Mouse (Mus musculus) CD4-positive helper T cell, adult 2 months (primary cell): ENCODE results near the gene Trim63.

Experiments used
- DNase-seq: peaks from one replicate; pipeline ENCODE4 v3.0.0-alpha.2; 2012; ENCODE audit warnings: low read depth, missing footprints, low spot score

Gene Trim63

GRCm38 (mm10) chr4:134298626-134299497 is 16.1 kb upstream of the Trim63 start:
- no peak for DNase-seq

DNA sequence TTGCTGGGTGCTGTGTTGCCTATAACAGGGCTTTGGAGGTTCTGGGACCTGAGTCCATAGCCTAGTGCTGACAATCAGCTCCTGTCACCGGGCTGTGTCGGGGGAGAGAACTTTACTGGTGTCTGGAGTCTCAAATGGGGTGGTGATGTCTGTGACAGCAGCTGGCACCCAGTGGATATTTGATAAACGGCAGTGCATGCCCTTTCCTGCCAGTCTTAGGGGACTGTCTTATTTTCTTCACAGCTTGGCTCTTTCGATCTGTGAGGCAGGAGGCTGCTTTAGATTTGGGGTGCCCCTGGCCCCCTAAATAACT is 15.5 kb upstream of the Trim63 start:
- DNase-seq = no peak

GRCm38 (mm10) chr4:134300316-134300715 is 14.6 kb upstream of the Trim63 start:
- DNase-seq = no peak

DNA sequence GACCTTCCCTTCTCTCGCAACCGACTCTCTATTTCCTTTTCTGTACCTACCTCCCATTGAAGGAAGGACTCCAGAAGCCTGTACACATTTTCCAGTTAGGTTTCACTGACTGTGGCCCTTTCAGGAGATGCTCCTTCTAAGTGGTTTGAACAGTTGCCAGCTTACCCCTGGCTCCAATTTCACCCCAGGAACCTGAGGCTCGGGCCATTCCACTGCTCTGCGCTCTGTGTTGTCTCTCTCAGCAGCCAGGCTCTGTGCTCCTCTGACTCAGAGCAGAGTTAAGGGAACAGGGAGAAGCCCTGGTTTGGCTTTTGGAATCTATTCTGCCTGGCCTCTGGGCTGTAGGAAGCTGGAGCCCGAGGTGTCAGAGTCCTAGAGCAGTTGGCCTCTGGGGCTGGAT is 12.8 kb upstream of the Trim63 start:
- DNase-seq = no peak

DNA sequence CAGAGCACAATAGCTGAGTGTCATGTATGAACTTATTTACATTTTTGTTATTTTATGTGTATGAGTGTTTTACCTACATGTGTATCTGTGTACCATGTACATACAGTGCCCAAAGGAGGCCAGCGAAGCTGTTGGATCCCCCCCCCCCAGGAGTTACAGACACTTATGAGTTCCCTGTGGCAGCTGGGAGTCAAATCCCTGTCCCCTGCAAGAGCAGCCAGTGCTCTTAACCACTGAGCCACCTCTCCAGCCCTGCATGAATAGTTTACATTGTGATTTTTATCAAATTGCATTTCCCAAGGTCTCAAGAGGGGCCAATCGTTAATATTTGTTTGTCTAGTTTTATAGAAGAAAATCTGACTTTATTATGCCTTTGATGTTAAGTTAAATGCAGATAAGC is 8.0 kb upstream of the Trim63 start:
- no peak for DNase-seq

GRCm38 (mm10) chr4:134307367-134308072 is 7.4 kb upstream of the Trim63 start:
- peak; percentile 32 for DNase-seq

- DNase-seq = no peak
These were observed 4.8 kb upstream of the Trim63 start for GRCm38 (mm10) chr4:134310106-134310505.

GRCm38 (mm10) chr4:134310656-134311055 is 4.3 kb upstream of the Trim63 start:
- DNase-seq = no peak

DNA sequence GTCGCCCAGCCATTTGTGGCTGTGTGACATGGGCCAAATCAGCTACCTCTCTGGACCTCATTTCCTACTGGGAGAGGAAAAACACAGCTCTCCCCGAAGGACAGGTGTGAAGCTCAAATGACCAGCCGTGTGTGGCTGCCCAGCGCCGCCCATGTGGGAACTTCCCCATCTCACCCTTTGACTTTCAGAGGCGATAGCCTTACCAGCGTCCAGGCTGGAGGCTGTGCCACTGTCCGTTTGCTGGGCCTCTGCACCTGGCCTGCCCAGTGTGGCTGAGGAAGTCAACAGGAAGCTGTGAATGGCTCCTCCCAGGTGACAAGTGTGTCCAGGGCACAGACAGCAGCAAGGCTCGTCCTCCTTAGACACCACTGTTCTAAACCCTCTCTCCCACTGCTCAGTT is 3.1 kb upstream of the Trim63 start:
- DNase-seq = no peak

GRCm38 (mm10) chr4:134312341-134312740 is 2.6 kb upstream of the Trim63 start:
- no peak for DNase-seq

DNA sequence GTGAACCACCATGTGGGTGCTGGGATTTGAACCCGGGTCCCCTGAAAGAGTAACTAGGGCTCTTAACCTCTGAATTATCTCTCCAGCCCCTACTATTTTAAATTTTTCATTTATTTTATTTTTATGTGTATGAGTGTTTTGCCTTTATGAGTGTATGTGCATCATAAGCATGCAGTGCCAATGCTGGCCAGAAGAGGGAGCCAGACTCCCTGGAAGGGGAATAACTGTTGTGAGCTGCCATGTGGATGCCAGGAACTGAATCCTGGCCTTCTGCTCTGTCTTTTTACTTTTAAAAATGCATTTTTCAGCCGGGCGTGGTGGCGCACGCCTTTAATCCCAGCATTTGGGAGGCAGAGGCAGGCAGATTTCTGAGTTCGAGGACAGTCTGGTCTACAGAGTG is 2.0 kb upstream of the Trim63 start:
- no peak for DNase-seq

DNA sequence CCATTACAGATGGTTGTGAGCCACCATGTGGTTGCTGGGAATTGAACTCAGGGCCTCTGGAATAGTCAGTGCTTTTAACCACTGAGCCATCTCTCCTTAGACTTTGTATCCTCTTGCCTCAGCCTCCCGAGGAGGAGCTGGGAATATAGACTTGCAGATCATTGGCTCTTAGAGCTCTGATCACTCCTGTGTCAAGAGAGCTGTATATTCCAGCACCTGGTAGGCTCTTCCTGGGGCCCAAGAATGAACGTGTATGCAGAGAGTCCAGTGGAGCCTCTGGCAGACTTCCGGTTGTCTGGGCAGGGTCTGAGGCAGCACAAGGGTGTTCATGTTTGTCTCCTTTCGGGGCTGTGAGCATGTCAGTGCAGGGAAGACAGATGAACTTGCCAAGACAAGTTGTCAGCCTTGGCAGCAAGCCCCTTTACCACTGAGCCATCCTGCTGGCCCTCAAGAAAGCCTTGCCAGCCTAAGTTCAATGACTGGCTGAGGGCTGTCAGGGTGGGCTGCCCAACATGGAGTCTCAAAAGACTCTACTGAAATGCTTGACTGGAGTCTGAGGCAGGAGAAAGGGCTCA is 752 bp upstream of the Trim63 start:
- no peak for DNase-seq

DNA sequence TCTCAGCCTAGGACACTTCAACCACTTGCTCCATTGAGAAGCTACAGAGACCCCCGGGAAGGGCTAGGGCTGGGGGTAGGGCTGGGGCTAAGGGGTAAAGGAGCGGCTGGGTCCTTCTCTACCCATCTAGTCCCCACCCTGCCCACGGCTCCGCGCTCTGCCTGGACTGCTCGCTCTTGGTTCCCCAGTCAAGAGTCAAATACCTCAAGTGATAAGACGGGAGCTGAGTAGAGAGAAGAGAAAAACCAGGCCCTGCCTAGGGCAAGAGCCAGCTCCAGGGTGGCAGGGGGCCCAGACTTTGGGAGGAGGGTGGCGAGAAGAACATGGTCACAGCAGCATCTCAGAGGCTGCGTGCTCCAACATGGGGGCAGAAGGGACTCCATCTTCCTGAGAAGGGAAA is 550 bp downstream of the Trim63 start:
- DNase-seq = no peak

- no peak for DNase-seq
These were observed 1.5 kb downstream of the Trim63 start for GRCm38 (mm10) chr4:134316390-134316789.

GRCm38 (mm10) chr4:134319074-134319473 is 4.2 kb downstream of the Trim63 start:
- no peak for DNase-seq

GRCm38 (mm10) chr4:134319674-134320073 is 4.8 kb downstream of the Trim63 start:
- no peak for DNase-seq

GRCm38 (mm10) chr4:134321524-134321923 is 6.6 kb downstream of the Trim63 start:
- DNase-seq = no peak

- DNase-seq = no peak
These were observed 9.7 kb downstream of the Trim63 start for GRCm38 (mm10) chr4:134324655-134325054.

DNA sequence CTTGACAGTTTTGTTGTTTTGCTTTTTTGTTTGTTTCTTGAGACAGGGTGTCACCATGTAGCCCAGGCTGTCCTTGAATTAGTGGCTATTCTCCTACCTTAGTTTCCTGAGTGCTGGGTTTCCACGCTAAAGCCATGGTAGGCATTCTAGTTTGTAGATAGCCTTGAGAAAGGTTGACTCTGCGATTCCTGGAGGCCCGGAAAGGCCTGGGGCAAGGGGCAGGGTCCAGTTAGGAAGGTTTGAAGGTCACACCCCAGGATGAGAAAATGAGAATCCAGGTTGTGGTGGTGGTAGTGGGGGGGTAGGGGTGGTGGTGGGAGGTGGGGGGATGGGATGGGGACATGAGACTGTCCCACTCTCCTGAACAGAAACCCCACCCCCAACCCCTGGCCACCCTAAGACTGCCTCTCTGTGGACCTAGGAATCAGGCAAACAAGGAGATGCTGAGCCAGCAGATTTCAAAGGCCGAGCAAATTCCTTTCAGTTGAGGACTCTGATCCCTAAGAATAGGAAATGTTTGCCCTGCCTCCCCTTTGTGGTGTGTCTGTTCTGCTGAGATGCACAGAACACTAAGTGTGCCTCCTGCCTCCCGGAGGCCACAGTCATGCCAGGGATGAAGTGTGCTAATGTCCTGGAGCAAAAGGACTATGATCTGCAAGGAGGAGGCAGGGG is 12.1 kb downstream of the Trim63 start:
- DNase-seq = no peak

DNA sequence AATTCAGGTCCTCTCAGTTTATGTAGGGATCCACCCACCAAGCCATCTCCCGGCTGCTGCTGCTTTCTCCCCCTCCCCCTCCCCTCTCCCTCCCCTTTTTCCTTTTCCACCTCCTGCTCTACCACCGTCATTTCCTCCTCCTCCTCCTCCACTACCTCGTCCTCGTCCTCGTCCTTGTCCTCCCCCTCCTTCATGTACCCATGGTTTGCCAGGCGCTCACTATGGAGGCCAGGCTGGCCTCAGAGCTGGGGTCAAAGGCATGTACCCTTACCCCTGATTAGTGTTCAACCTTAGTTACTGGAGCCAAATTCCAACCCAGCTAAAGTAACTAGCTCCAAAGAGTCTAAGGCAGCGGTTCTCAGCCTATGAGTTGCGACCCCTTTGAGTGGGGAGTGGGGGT is 13.2 kb downstream of the Trim63 start:
- no peak for DNase-seq

DNA sequence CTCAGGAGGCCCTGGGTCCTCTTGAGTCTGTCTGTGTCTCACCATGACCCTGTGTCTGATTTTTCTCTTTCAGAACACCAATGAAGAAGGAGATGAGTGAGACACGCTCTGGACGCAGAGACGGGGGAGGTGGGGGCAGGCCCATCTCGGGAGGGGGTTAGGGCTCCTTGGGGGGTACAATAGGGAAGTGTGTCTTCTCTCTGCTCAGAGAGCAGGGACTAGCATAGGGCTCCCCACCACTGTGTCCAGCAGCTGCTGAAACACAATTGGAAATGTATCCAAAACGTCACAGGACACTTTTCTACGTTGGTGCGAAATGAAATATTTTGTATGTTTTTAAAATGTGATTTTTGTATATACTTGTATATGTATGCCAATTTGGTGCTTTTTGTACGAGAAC is 13.9 kb downstream of the Trim63 start:
- no peak for DNase-seq

GRCm38 (mm10) chr4:134330281-134330680 is 15.4 kb downstream of the Trim63 start:
- DNase-seq = no peak
